Mouse (Mus musculus) layer of hippocampus, postnatal 14 days (tissue): Measurements from ENCODE around the gene Cebpzos. TPM values are rescaled to one million over a fixed set of nuclear protein-coding genes. Genes with fewer than 3 reads are reported as not detected.
A peak's percentile ranks its signal among the peaks of the same experiment; 100 is the strongest.

Experiments
- DNase-seq, 2 experiments: peaks; one replicate each; pipeline ENCODE4 v3.0.0; 2021 to 2022; ENCODE audit warnings: low spot score in 2 of 2, mixed read lengths in 1 of 2
- total RNA-seq, 2 experiments: library from RNA; stranded (reverse); gene quantifications; 2 replicates each; pipeline ENCODE4 v1.2.3; 2021

The Cebpzos gene
- total RNA-seq, 2 experiments from 2014 or later: 30.8 to 36.7 TPM

- DNase-seq: peak in 1 of 2 experiments; percentile 12
Measured at GRCm38 (mm10) chr17:78937229-78937853, 21.0 kb downstream of the Cebpzos start.

GRCm38 (mm10) chr17:78938927-78939326 is 22.6 kb downstream of the Cebpzos start:
- DNase-seq: no peak

- DNase-seq: no peak
Measured at GRCm38 (mm10) chr17:78942579-78942978, 26.3 kb downstream of the Cebpzos start.

GRCm38 (mm10) chr17:78951225-78951624 is 34.9 kb downstream of the Cebpzos start:
- no peak for DNase-seq

- DNase-seq: no peak
Measured at GRCm38 (mm10) chr17:78952070-78952469, 35.8 kb downstream of the Cebpzos start.

DNA sequence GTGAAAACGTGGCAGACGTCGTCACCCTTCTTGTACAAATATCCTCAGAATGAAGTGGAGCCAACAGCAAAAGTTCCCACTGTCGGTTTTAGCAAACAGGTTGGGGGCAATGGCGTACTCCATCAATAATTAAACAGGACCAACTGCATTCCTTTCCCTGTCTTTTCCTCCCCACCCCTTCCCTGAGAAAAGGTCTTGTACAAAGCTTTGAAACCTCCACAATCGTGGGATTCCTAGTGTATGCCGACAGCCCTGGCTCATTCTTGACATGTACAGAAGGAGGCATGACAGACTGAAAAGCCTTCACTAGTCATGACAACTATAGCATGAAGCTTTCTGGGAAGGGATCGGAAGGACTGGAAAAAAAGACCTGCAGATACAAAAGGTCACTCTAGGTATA is 36.9 kb downstream of the Cebpzos start:
- no peak for DNase-seq

GRCm38 (mm10) chr17:78959473-78959872 is 43.2 kb downstream of the Cebpzos start:
- no peak for DNase-seq

- DNase-seq: peak; percentile 6 to 57
Measured at GRCm38 (mm10) chr17:78964387-78964786, 48.1 kb downstream of the Cebpzos start.

GRCm38 (mm10) chr17:78966092-78966883 is 50.0 kb downstream of the Cebpzos start:
- no peak for DNase-seq

GRCm38 (mm10) chr17:78968500-78968899 is 52.2 kb downstream of the Cebpzos start:
- DNase-seq: no peak

Other genes starting within 250 kb of the Cebpzos start
- 10 to 100 TPM; 78.6 to 81.0 TPM for gene Strn, start 179.3 kb upstream of the Cebpzos start, total RNA-seq
- 10 to 100 TPM; 50.4 to 56.4 TPM for gene Heatr5b, start 81.1 kb upstream of the Cebpzos start, total RNA-seq
- gene Gpatch11, start 80.9 kb upstream of the Cebpzos start, total RNA-seq: 10 to 100 TPM; 37.5 to 45.1 TPM
- 1 to 10 TPM; 6.8 to 7.8 TPM for gene Eif2ak2, start 33.9 kb upstream of the Cebpzos start, total RNA-seq
- not detected for gene Sult6b1, start 9.5 kb upstream of the Cebpzos start, total RNA-seq
- gene Cebpz, start 20.6 kb downstream of the Cebpzos start, total RNA-seq: 10 to 100 TPM; 33.2 to 34.9 TPM
- 10 to 100 TPM; 60.8 to 63.7 TPM for gene Ndufaf7, start 20.6 kb downstream of the Cebpzos start, total RNA-seq
- 10 to 100 TPM; 16.2 to 16.8 TPM for gene Prkd3, start 104.3 kb downstream of the Cebpzos start, total RNA-seq
- 10 to 100 TPM; 16.3 to 18.8 TPM for gene Qpct, start 135.4 kb downstream of the Cebpzos start, total RNA-seq